Mouse (Mus musculus): ENCODE data around the gene Far2. TPM values are rescaled to one million over a fixed set of nuclear protein-coding genes. Genes with fewer than 3 reads are reported as not detected.
"Not testable (repeated sequence)": the region's sequence is repeated elsewhere in the genome, so short reads cannot be mapped to it uniquely, and the experiment has no call there.

Far2 gene
- polyA plus RNA-seq, 1 experiment, result 0.37 TPM

DNA sequence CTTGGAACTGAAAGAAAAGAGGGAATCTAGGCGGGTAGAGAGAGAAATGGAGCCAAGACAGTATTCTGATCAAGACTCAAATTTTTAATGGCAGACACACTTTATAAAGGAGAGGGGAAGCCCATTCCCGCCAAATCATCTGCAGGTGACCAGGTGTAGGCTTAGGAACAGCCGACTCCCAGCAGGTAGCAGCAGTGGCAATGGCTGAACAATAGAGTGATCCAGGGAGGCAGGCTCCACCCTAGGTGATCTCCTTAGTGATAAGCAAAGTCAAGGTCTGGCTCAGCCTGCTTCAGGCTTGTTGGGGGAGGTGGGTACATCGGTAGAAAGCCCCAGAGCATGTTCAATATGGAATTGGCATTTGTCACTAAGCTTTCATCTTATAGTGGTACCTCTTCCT lies 105.2 kb downstream of the Far2 start:
- not testable (repeated sequence) for H3K36me3 ChIP-seq (ENCODE audit: control insufficient read depth, insufficient read depth, low read length, poor library complexity, severe bottlenecking); H3K27ac ChIP-seq (ENCODE audit: insufficient read depth, low read length); H3K27me3 ChIP-seq (ENCODE audit: control insufficient read depth, insufficient read depth, low read length, poor library complexity, severe bottlenecking); H3K9ac ChIP-seq (ENCODE audit: low read depth, poor library complexity, severe bottlenecking); H3K4me1 ChIP-seq (ENCODE audit: control insufficient read depth, insufficient read depth, low read length); H3K9me3 ChIP-seq (replicated peaks; ENCODE audit: control insufficient read depth, insufficient read depth, low read length, poor library complexity, severe bottlenecking); H3K4me3 ChIP-seq (ENCODE audit: low read depth, low read length)
- TF ChIP-seq EP300 (IDR thresholded peaks at IDR 0.05; ENCODE audit: insufficient read depth, low read depth, low read length), result peak; percentile 73

DNA sequence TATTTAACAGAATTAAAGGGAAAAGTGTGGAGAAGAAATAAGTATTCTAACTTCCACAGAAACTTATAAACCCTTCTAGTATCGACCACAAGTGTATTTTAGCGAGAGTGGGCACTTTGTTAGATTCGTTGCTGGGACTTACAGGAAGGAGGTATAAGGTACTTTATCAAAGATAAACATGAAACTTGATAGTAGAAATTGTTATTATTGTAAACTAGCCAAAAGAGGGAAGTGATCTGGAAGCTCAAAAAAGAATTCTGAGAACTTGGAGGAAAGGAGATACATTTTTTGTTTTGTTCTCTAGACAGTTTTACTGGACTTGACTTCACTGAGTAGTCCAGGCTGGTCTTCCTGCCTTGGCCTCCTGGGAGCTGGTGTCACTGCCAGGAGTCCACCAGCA lies 125.8 kb downstream of the Far2 start:
- H3K27ac ChIP-seq (ENCODE audit: insufficient read depth, low read length), result no peak overlapping the region
- no peaks in the 10 kb centered on the region for H3K4me1 ChIP-seq (ENCODE audit: control insufficient read depth, insufficient read depth, low read length)
- peaks cover 8% of the 10 kb centered on the region; the same call in 1 of the 2 replicates for H3K9me3 ChIP-seq (replicated peaks; ENCODE audit: control insufficient read depth, insufficient read depth, low read length, poor library complexity, severe bottlenecking)
- H3K36me3 ChIP-seq (ENCODE audit: control insufficient read depth, insufficient read depth, low read length, poor library complexity, severe bottlenecking), result no peaks in the 10 kb centered on the region
- H3K27me3 ChIP-seq (ENCODE audit: control insufficient read depth, insufficient read depth, low read length, poor library complexity, severe bottlenecking), result no peaks in the 10 kb centered on the region
- H3K9ac ChIP-seq (ENCODE audit: low read depth, poor library complexity, severe bottlenecking), result no peak overlapping the region
- TF ChIP-seq CTCF (IDR thresholded peaks at IDR 0.05; ENCODE audit: low read depth, low read length) (no peak), POLR2A (IDR thresholded peaks at IDR 0.05; ENCODE audit: insufficient read depth, low read length) (no peak), EP300 (IDR thresholded peaks at IDR 0.05; ENCODE audit: insufficient read depth, low read depth, low read length) (no peak)
- H3K4me3 ChIP-seq (ENCODE audit: low read depth, low read length), result no peak overlapping the region

DNA sequence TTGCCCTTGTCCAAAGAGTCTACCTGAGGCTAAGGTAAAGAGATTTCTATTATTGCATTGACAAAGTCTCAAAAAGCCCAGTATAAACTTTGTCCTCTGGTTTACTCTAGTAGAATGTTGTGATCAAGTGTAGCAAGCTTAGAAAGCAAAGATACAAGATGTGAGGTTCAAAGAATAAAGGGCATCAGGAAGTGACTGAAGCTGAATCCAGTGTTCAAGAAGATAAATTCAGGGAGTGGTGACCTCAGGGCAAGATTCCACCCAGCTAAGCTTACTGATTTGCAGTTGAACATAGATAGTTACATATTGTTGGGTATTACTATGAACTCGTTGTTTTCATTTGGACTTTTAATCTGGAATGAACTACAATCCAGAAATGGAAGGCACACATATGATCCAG lies 138.6 kb downstream of the Far2 start:
- Histone ChIP-seq H3K27me3 (ENCODE audit: control insufficient read depth, insufficient read depth, low read length, poor library complexity, severe bottlenecking) (no peaks in the 10 kb centered on the region), H3K4me1 (ENCODE audit: control insufficient read depth, insufficient read depth, low read length) (no peaks in the 10 kb centered on the region), H3K27ac (ENCODE audit: insufficient read depth, low read length) (no peak overlapping the region), H3K9ac (ENCODE audit: low read depth, poor library complexity, severe bottlenecking) (no peak overlapping the region), H3K9me3 (replicated peaks; ENCODE audit: control insufficient read depth, insufficient read depth, low read length, poor library complexity, severe bottlenecking) (no peaks in the 10 kb centered on the region), H3K36me3 (ENCODE audit: control insufficient read depth, insufficient read depth, low read length, poor library complexity, severe bottlenecking) (peaks cover 52% of the 10 kb centered on the region), H3K4me3 (ENCODE audit: low read depth, low read length) (no peak overlapping the region)
- TF ChIP-seq EP300 (IDR thresholded peaks at IDR 0.05; ENCODE audit: insufficient read depth, low read depth, low read length) (no peak), POLR2A (IDR thresholded peaks at IDR 0.05; ENCODE audit: insufficient read depth, low read length) (no peak)

DNA sequence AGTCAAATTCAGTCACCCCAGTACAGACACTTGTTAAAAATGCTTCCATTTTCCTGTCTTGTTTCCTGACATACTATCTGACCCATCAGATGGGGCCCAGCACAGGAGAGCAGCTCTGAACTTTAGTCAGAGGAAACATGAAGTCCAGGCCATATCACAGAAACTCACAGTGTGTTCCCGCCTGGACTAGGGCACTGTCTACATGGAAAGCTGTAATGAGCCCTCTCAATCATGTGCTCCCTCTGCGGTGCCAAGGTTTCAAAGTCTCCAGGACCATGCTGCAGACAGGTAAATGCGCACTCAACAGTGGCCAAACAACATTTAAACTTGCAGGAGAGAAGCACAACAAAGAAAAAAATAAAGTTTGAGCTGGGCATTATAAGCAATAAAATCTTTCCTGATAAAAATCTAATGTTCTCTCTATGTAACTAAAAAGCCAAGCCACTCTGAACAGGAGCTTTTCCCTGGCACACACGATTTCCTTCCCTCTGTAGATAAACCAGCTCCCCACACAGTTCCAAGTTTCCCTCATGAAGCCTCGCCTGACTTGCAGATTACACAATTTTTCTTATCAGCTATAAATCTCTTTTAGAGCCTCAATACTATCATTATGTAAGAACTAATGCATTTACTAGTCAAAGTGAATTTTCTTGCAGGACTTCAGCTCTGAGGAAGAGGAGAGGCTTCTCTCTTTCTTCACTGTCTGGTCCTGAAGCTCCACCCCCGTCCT lies 147.1 kb downstream of the Far2 start:
- TF ChIP-seq POLR2A (IDR thresholded peaks at IDR 0.05; ENCODE audit: insufficient read depth, low read length), result no peak
- no peak for TF ChIP-seq EP300 (IDR thresholded peaks at IDR 0.05; ENCODE audit: insufficient read depth, low read depth, low read length)
- no peak for TF ChIP-seq CTCF (IDR thresholded peaks at IDR 0.05; ENCODE audit: low read depth, low read length)
- Histone ChIP-seq H3K27me3 (ENCODE audit: control insufficient read depth, insufficient read depth, low read length, poor library complexity, severe bottlenecking) (no peaks in the 10 kb centered on the region), H3K4me3 (ENCODE audit: low read depth, low read length) (no peak overlapping the region), H3K9me3 (replicated peaks; ENCODE audit: control insufficient read depth, insufficient read depth, low read length, poor library complexity, severe bottlenecking) (no peaks in the 10 kb centered on the region), H3K4me1 (ENCODE audit: control insufficient read depth, insufficient read depth, low read length) (no peaks in the 10 kb centered on the region), H3K9ac (ENCODE audit: low read depth, poor library complexity, severe bottlenecking) (no peak overlapping the region), H3K36me3 (ENCODE audit: control insufficient read depth, insufficient read depth, low read length, poor library complexity, severe bottlenecking) (peaks cover 18% of the 10 kb centered on the region), H3K27ac (ENCODE audit: insufficient read depth, low read length) (no peak overlapping the region)

DNA sequence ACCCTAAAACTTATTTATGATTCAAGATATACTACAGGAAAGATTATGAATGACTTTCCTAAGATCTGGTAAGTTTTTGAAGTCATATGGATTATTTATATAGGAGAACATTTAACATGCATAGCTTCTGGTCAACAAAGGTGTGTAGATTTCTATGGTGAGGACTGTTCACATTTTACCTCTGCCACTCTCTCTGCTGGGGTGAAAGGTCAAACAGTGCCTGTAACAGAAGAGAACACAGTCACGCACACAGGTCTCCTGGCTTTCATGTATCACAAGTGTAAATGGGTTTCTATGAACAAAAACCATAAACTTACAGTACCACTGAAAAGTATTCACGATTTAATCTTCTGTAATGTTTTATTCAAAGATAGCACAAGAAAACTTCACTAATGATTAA lies 152.1 kb downstream of the Far2 start:
- Histone ChIP-seq H3K4me1 (ENCODE audit: control insufficient read depth, insufficient read depth, low read length) (no peaks in the 10 kb centered on the region), H3K27ac (ENCODE audit: insufficient read depth, low read length) (no peak overlapping the region), H3K9ac (ENCODE audit: low read depth, poor library complexity, severe bottlenecking) (no peak overlapping the region), H3K4me3 (ENCODE audit: low read depth, low read length) (no peak overlapping the region), H3K9me3 (replicated peaks; ENCODE audit: control insufficient read depth, insufficient read depth, low read length, poor library complexity, severe bottlenecking) (no peaks in the 10 kb centered on the region), H3K36me3 (ENCODE audit: control insufficient read depth, insufficient read depth, low read length, poor library complexity, severe bottlenecking) (peaks cover 39% of the 10 kb centered on the region), H3K27me3 (ENCODE audit: control insufficient read depth, insufficient read depth, low read length, poor library complexity, severe bottlenecking) (no peaks in the 10 kb centered on the region)
- TF ChIP-seq POLR2A (IDR thresholded peaks at IDR 0.05; ENCODE audit: insufficient read depth, low read length), result no peak
- no peak for TF ChIP-seq CTCF (IDR thresholded peaks at IDR 0.05; ENCODE audit: low read depth, low read length)
- no peak for TF ChIP-seq EP300 (IDR thresholded peaks at IDR 0.05; ENCODE audit: insufficient read depth, low read depth, low read length)

DNA sequence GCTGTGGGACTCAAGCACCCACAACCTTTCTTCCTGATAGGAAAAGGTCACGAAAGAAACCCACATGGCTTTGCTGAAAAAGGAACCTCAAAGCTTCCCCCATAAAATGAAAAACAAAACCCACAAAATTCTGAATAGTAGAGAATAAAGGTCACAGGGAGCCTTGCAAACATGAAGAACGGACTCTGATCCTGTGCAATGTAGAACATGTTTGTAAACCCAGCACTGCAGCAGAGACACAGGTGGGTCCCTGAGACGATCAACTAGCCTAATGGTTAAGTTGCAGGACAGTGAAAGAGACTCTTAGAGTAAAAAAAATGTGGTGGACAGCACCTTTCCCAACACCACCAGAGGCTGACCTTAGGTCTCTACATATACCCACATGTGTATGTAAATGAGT lies 152.7 kb downstream of the Far2 start:
- H3K36me3 ChIP-seq (ENCODE audit: control insufficient read depth, insufficient read depth, low read length, poor library complexity, severe bottlenecking), result peaks cover 39% of the 10 kb centered on the region
- TF ChIP-seq CTCF (IDR thresholded peaks at IDR 0.05; ENCODE audit: low read depth, low read length), result no peak
- TF ChIP-seq POLR2A (IDR thresholded peaks at IDR 0.05; ENCODE audit: insufficient read depth, low read length), result no peak
- no peak for TF ChIP-seq EP300 (IDR thresholded peaks at IDR 0.05; ENCODE audit: insufficient read depth, low read depth, low read length)
- no peak overlapping the region for H3K9ac ChIP-seq (ENCODE audit: low read depth, poor library complexity, severe bottlenecking)
- H3K27ac ChIP-seq (ENCODE audit: insufficient read depth, low read length), result no peak overlapping the region
- no peaks in the 10 kb centered on the region for H3K9me3 ChIP-seq (replicated peaks; ENCODE audit: control insufficient read depth, insufficient read depth, low read length, poor library complexity, severe bottlenecking)
- no peaks in the 10 kb centered on the region for H3K4me1 ChIP-seq (ENCODE audit: control insufficient read depth, insufficient read depth, low read length)
- no peak overlapping the region for H3K4me3 ChIP-seq (ENCODE audit: low read depth, low read length)
- no peaks in the 10 kb centered on the region for H3K27me3 ChIP-seq (ENCODE audit: control insufficient read depth, insufficient read depth, low read length, poor library complexity, severe bottlenecking)
